In genomic region chr2:39325715-39326493, GRCm38 (mm10) we compare ENCODE assay signal across 8 mouse cellular contexts.
DNase-seq lines count a peak whose midpoint lies in the region; ATAC-seq and TF ChIP-seq lines count a peak whose summit lies in the region.

No protein-coding gene starts in this region.

- H3K4me3 ChIP-seq in heart, adult 2 months, result peak overlapping the region; percentile 26
- peak overlapping the region; percentile 29 for H3K4me3 ChIP-seq in intestine, postnatal 0 days (ENCODE audit: low read depth, low read length)

- peak overlapping the region; percentile 66 for H3K4me2 ChIP-seq in intestine, postnatal 0 days (replicated peaks; ENCODE audit: low read depth)

- TF ChIP-seq CTCF in heart, adult 2 months (IDR thresholded peaks at IDR 0.05), result no peak
- TF ChIP-seq CTCF in intestine, postnatal 0 days (IDR thresholded peaks at IDR 0.05; ENCODE audit: low read depth), result no peak

- H3K27me3 ChIP-seq in heart, adult 2 months (ENCODE audit: control insufficient read depth, insufficient read depth, low read length), result no peaks in the 10 kb centered on the region
- H3K27me3 ChIP-seq in intestine, postnatal 0 days (replicated peaks; ENCODE audit: control insufficient read depth, insufficient read depth, low read length), result no peaks in the 10 kb centered on the region
- no peaks in the 10 kb centered on the region for H3K27me3 ChIP-seq in splenic B cell, adult 2 months (ENCODE audit: control insufficient read depth, insufficient read depth, low read length, poor library complexity, severe bottlenecking)

- H3K36me3 ChIP-seq in heart, adult 2 months (ENCODE audit: control insufficient read depth, insufficient read depth, low read length), result no peaks in the 10 kb centered on the region
- no peaks in the 10 kb centered on the region for H3K36me3 ChIP-seq in intestine, postnatal 0 days (ENCODE audit: control insufficient read depth, insufficient read depth)
- H3K36me3 ChIP-seq in splenic B cell, adult 2 months (ENCODE audit: control insufficient read depth, insufficient read depth, low read length, poor library complexity, severe bottlenecking), result no peaks in the 10 kb centered on the region

- TF ChIP-seq POLR2A in heart, adult 2 months (IDR thresholded peaks at IDR 0.05; ENCODE audit: insufficient read depth, low read depth, low read length), result no peak

- H3K9ac ChIP-seq in heart, adult 2 months (ENCODE audit: low read depth, low read length), result no peak overlapping the region
- peak overlapping the region; percentile 31; the same call in 1 of the 2 replicates for H3K9ac ChIP-seq in intestine, postnatal 0 days (ENCODE audit: low read depth, low read length)

- no peak for TF ChIP-seq EP300 in heart, adult 2 months (IDR thresholded peaks at IDR 0.05; ENCODE audit: insufficient read depth, low read depth, low read length)

- no peak overlapping the region for H3K27ac ChIP-seq in heart, adult 2 months
- no peak overlapping the region for H3K27ac ChIP-seq in intestine, postnatal 0 days (ENCODE audit: low read depth, low read length)

- no peaks in the 10 kb centered on the region for H3K79me2 ChIP-seq in heart, adult 2 months (replicated peaks; ENCODE audit: control insufficient read depth, insufficient read depth, low read length)

- DNase-seq in heart, adult 2 months, result no peak
- DNase-seq in heart, adult 11 months, result no peak
- peak; percentile 42 for DNase-seq in T-cell, adult 2 months (ENCODE audit: low spot score)
- peak; percentile 10 for DNase-seq in splenic B cell, adult 2 months (ENCODE audit: low read depth, low spot score)
- DNase-seq in urinary bladder, postnatal 36 days (ENCODE audit: low spot score in 2 of 2), result no peak
- DNase-seq in frontal cortex, postnatal 10 days (ENCODE audit: low spot score in 2 of 2), result no peak
- no peak for DNase-seq in ovary, postnatal 36 days (ENCODE audit: low spot score)

- intact Hi-C loops in heart, adult 2 months (cut with DNase I), result no loop called here

- no peaks in the 10 kb centered on the region for H3K4me1 ChIP-seq in heart, adult 2 months (ENCODE audit: control insufficient read depth, insufficient read depth, low read length)
- no peaks in the 10 kb centered on the region for H3K4me1 ChIP-seq in intestine, postnatal 0 days (replicated peaks; ENCODE audit: control insufficient read depth, insufficient read depth, low read length)

- H3K9me3 ChIP-seq in intestine, postnatal 0 days (ENCODE audit: control insufficient read depth), result no peaks in the 10 kb centered on the region

- no peak for ATAC-seq in intestine, postnatal 0 days

- 29% methylated on average over 9 of the region's 9 CpGs for WGBS in heart, adult 2 months
- WGBS in intestine, postnatal 0 days, result 12% methylated on average over 9 of the region's 9 CpGs

Comparison
In these comparisons a context has a peak if more than half of its experiments do, and no peak if none do; other contexts are left out.
1. DNase-seq: peak in T-cell, adult 2 months (single experiment) and splenic B cell, adult 2 months (single experiment); none in heart, adult 2 months (0 of 2), heart, adult 11 months (single experiment), urinary bladder, postnatal 36 days (0 of 2), frontal cortex, postnatal 10 days (0 of 2) and ovary, postnatal 36 days (single experiment).